Mouse (Mus musculus): ENCODE data around the gene Cdh13.

The Cdh13 gene

GRCm38 (mm10) chr8:118565887-118566747 lies 282.6 kb downstream of the Cdh13 start:
- DNase-seq (ENCODE audit: low spot score in 2 of 2) = no peak

- DNase-seq (ENCODE audit: low spot score in 2 of 2) = peak in 1 of 2 experiments; percentile 15
Measured at GRCm38 (mm10) chr8:118569366-118569765, 285.8 kb downstream of the Cdh13 start.

- no peak for DNase-seq (ENCODE audit: low spot score in 2 of 2)
Measured at GRCm38 (mm10) chr8:118581256-118581655, 297.7 kb downstream of the Cdh13 start.

- DNase-seq (ENCODE audit: low spot score in 2 of 2) = no peak
Measured at GRCm38 (mm10) chr8:118582185-118582584, 298.7 kb downstream of the Cdh13 start.

GRCm38 (mm10) chr8:118587981-118588380 lies 304.4 kb downstream of the Cdh13 start:
- no peak for DNase-seq (ENCODE audit: low spot score in 2 of 2)

- no peak for DNase-seq (ENCODE audit: low spot score in 2 of 2)
Measured at GRCm38 (mm10) chr8:118596816-118597215, 313.3 kb downstream of the Cdh13 start.

GRCm38 (mm10) chr8:118601376-118601775 lies 317.8 kb downstream of the Cdh13 start:
- no peak for DNase-seq (ENCODE audit: low spot score in 2 of 2)

- DNase-seq (ENCODE audit: low spot score in 2 of 2) = no peak
Measured at GRCm38 (mm10) chr8:118602074-118602473, 318.5 kb downstream of the Cdh13 start.

- DNase-seq (ENCODE audit: low spot score in 2 of 2) = peak; percentile 45 to 57
Measured at GRCm38 (mm10) chr8:118611551-118611950, 328.0 kb downstream of the Cdh13 start.

- DNase-seq (ENCODE audit: low spot score in 2 of 2) = no peak
Measured at GRCm38 (mm10) chr8:118618195-118618594, 334.7 kb downstream of the Cdh13 start.

- DNase-seq (ENCODE audit: low spot score in 2 of 2) = no peak
Measured at GRCm38 (mm10) chr8:118626425-118626824, 342.9 kb downstream of the Cdh13 start.

- DNase-seq (ENCODE audit: low spot score in 2 of 2) = no peak
Measured at GRCm38 (mm10) chr8:118627737-118628136, 344.2 kb downstream of the Cdh13 start.

GRCm38 (mm10) chr8:118628702-118629101 lies 345.2 kb downstream of the Cdh13 start:
- DNase-seq (ENCODE audit: low spot score in 2 of 2) = no peak

GRCm38 (mm10) chr8:118635296-118636060 lies 351.9 kb downstream of the Cdh13 start:
- DNase-seq (ENCODE audit: low spot score in 2 of 2) = no peak

- DNase-seq (ENCODE audit: low spot score in 2 of 2) = no peak
Measured at GRCm38 (mm10) chr8:118639606-118640005, 356.1 kb downstream of the Cdh13 start.

- DNase-seq (ENCODE audit: low spot score in 2 of 2) = no peak
Measured at GRCm38 (mm10) chr8:118641799-118642198, 358.3 kb downstream of the Cdh13 start.

GRCm38 (mm10) chr8:118648801-118649537 lies 365.4 kb downstream of the Cdh13 start:
- no peak for DNase-seq (ENCODE audit: low spot score in 2 of 2)

- DNase-seq (ENCODE audit: low spot score in 2 of 2) = no peak
Measured at GRCm38 (mm10) chr8:118649981-118650380, 366.4 kb downstream of the Cdh13 start.

GRCm38 (mm10) chr8:118662001-118662829 lies 378.7 kb downstream of the Cdh13 start:
- no peak for DNase-seq (ENCODE audit: low spot score in 2 of 2)

GRCm38 (mm10) chr8:118665081-118665480 lies 381.5 kb downstream of the Cdh13 start:
- DNase-seq (ENCODE audit: low spot score in 2 of 2) = peak; percentile 16 to 19

GRCm38 (mm10) chr8:118667736-118668135 lies 384.2 kb downstream of the Cdh13 start:
- DNase-seq (ENCODE audit: low spot score in 2 of 2) = no peak

Measured in right cerebral cortex, postnatal 36 days (tissue).